Mouse (Mus musculus) forebrain, postnatal 0 days (tissue): ENCODE measurements around the gene Trmo. TPM values are rescaled to one million over a fixed set of nuclear protein-coding genes. Genes with fewer than 3 reads are reported as not detected.

Experiments
- ATAC-seq: fragments of 200-750 bp; cut with Nextera tagmentation; 2 replicates; pipeline ENCODE4 v1.8.0; 2017; ENCODE audit warnings: mild to moderate bottlenecking, moderate library complexity
- DNase-seq: peaks from one replicate; pipeline ENCODE4 v3.0.0-alpha.2; 2015
- H3K27ac ChIP-seq: fragments of 300-500 bp; sonication (generic); 2 replicates; pipeline ENCODE4 v1.5.1; 2014; ENCODE audit warnings: low read depth, mild to moderate bottlenecking, antibody characterized with exemption, low read length, moderate library complexity, mixed read lengths
- H3K27me3 ChIP-seq: fragments of 300-500 bp; sonication (generic); 2 replicates; pipeline ENCODE4 v1.6.1; 2014; ENCODE audit warnings: mild to moderate bottlenecking, low read length, mixed read lengths; ENCODE audit not compliant: insufficient read depth
- H3K36me3 ChIP-seq: fragments of 300-500 bp; sonication (generic); 2 replicates; pipeline ENCODE4 v1.6.1; 2014; ENCODE audit warnings: mild to moderate bottlenecking, moderate library complexity; ENCODE audit not compliant: insufficient read depth
- H3K4me1 ChIP-seq: fragments of 300-500 bp; sonication (generic); 2 replicates; pipeline ENCODE4 v1.6.1; 2014; ENCODE audit warnings: antibody characterized with exemption; ENCODE audit not compliant: insufficient read depth
- H3K4me2 ChIP-seq: fragments of 300-500 bp; sonication (generic); 2 replicates; pipeline ENCODE4 v1.6.1; 2014; ENCODE audit warnings: low read depth, mild to moderate bottlenecking, moderate library complexity
- H3K4me3 ChIP-seq: fragments of 300-500 bp; sonication (generic); 2 replicates; pipeline ENCODE4 v1.5.1; 2014; ENCODE audit warnings: low read depth, low read length, mixed read lengths
- H3K9ac ChIP-seq: fragments of 300-500 bp; sonication (generic); 2 replicates; pipeline ENCODE4 v1.6.1; 2014; ENCODE audit warnings: mild to moderate bottlenecking
- H3K9me3 ChIP-seq: fragments of 300-500 bp; sonication (generic); 2 replicates; pipeline ENCODE4 v1.6.1; 2016; ENCODE audit warnings: low read length
- CTCF ChIP-seq: sonication (generic); IDR thresholded peaks from 2 replicates; pipeline ENCODE4 v1.5.1; 2016; ENCODE audit warnings: antibody characterized with exemption, control low read depth, low read depth
- WGBS: fragments of 180-500 bp; shearing (Covaris S2); extraction: QIAGEN DNeasy Blood & Tissue Kit; methylation state at CpG from one replicate; pipeline ENCODE4 v1.1.7; 2014; 5-methylcytosine and 5-hydroxymethylcytosine counted together
- polyA plus RNA-seq: library from polyadenylated mRNA; unstranded; fragments of >200 nt; fragmentation: Nextera tagmentation; extraction: Ambion mirVana; gene quantifications from 2 replicates; pipeline ENCODE4 v1.2.1, GENCODE M21; 2015
- total RNA-seq: library from RNA; depleted of rRNA; stranded (reverse); fragments of >200 nt; gene quantifications from 2 replicates; pipeline ENCODE4 v1.2.3, GENCODE M21; 2014

Gene Trmo
- total and polyA plus RNA-seq, 2 experiments from 2014 or later: 6.5 to 9.0 TPM

GRCm38 (mm10) chr4:46345773-46346100, 43.5 kb downstream of the Trmo start:
- Histone ChIP-seq H3K4me3 (no peak overlapping the region), H3K9me3 (no peaks in the 10 kb centered on the region), H3K4me1 (no peaks in the 10 kb centered on the region), H3K27ac (no peak overlapping the region), H3K36me3 (no peaks in the 10 kb centered on the region), H3K4me2 (no peak overlapping the region), H3K9ac (no peak overlapping the region), H3K27me3 (peaks cover 92% of the 10 kb centered on the region)
- ATAC-seq (no peak), DNase-seq (no peak)
- no peak for TF ChIP-seq CTCF
- 18% methylated on average over 3 of the region's 3 CpGs for WGBS

- peak overlapping the region; percentile 42 for H3K4me3 ChIP-seq
- no peak for TF ChIP-seq CTCF
- 3% methylated on average over 66 of the region's 67 CpGs for WGBS
- H3K27ac ChIP-seq: no peak overlapping the region
- H3K9ac ChIP-seq: no peak overlapping the region
- ATAC-seq (no peak), DNase-seq (no peak)
- no peaks in the 10 kb centered on the region for H3K9me3 ChIP-seq
- no peaks in the 10 kb centered on the region for H3K4me1 ChIP-seq
- 0 out of 2 replicates have a peak overlapping the region, but pooled peaks have one; percentile 47 for H3K4me2 ChIP-seq
- no peaks in the 10 kb centered on the region for H3K36me3 ChIP-seq
- peaks cover 92% of the 10 kb centered on the region for H3K27me3 ChIP-seq
Observed at GRCm38 (mm10) chr4:46345056-46345772, 44.0 kb downstream of the Trmo start.

GRCm38 (mm10) chr4:46344288-46344687, 44.9 kb downstream of the Trmo start:
- peak; percentile 73 for ATAC-seq
- no peaks in the 10 kb centered on the region for H3K9me3 ChIP-seq
- peak overlapping the region; percentile 42 for H3K4me3 ChIP-seq
- under 1% methylated on average over 50 of the region's 51 CpGs for WGBS
- no peaks in the 10 kb centered on the region for H3K36me3 ChIP-seq
- H3K4me1 ChIP-seq: no peaks in the 10 kb centered on the region
- no peak overlapping the region for H3K27ac ChIP-seq
- H3K27me3 ChIP-seq: peaks cover 92% of the 10 kb centered on the region
- DNase-seq: peak; percentile 59
- TF ChIP-seq CTCF: peak; percentile 25; the same call in 1 of the 2 replicates
- H3K4me2 ChIP-seq: peak overlapping the region; percentile 47
- no peak overlapping the region for H3K9ac ChIP-seq

GRCm38 (mm10) chr4:46343596-46344260, 45.5 kb downstream of the Trmo start, which contains the start of gene Foxe1:
TSS of gene Foxe1 (plus strand) at chr4:46343609.
- H3K4me1 ChIP-seq: no peaks in the 10 kb centered on the region
- peak within 1 kb of the TSS; percentile 47 for H3K4me2 ChIP-seq
- H3K27ac ChIP-seq: no peak within 1 kb of the TSS
- DNase-seq (no peak), ATAC-seq (0 out of 2 replicates have a peak, but pooled peaks have one; percentile 8)
- peak within 1 kb of the TSS; percentile 42 for H3K4me3 ChIP-seq
- no peak for TF ChIP-seq CTCF
- no peaks in the 10 kb centered on the region for H3K9me3 ChIP-seq
- no peaks in the 10 kb centered on the region for H3K36me3 ChIP-seq
- H3K9ac ChIP-seq: no peak within 1 kb of the TSS
- H3K27me3 ChIP-seq: peaks cover 89% of the 10 kb centered on the region
- 6% methylated on average over 66 of the region's 70 CpGs for WGBS

GRCm38 (mm10) chr4:46342711-46343286, 46.4 kb downstream of the Trmo start:
- 0 out of 2 replicates have a peak, but pooled peaks have one; percentile 2 for TF ChIP-seq CTCF
- Histone ChIP-seq H3K27ac (no peak overlapping the region), H3K4me3 (no peak overlapping the region; the same call in 1 of the 2 replicates), H3K9ac (no peak overlapping the region), H3K9me3 (no peaks in the 10 kb centered on the region), H3K4me2 (0 out of 2 replicates have a peak overlapping the region, but pooled peaks have one; percentile 19), H3K4me1 (no peaks in the 10 kb centered on the region), H3K36me3 (no peaks in the 10 kb centered on the region), H3K27me3 (peaks cover 95% of the 10 kb centered on the region)
- WGBS: under 1% methylated on average over 28 of the region's 28 CpGs
- ATAC-seq (peak; percentile 47; the same call in 1 of the 2 replicates), DNase-seq (no peak)

- Histone ChIP-seq H3K4me2 (no peak overlapping the region), H3K4me1 (no peaks in the 10 kb centered on the region), H3K9me3 (no peaks in the 10 kb centered on the region), H3K27me3 (peaks cover 90% of the 10 kb centered on the region), H3K4me3 (no peak overlapping the region), H3K36me3 (no peaks in the 10 kb centered on the region), H3K9ac (no peak overlapping the region), H3K27ac (no peak overlapping the region)
- TF ChIP-seq CTCF: no peak
- DNase-seq: no peak
- 7% methylated on average over 22 of the region's 22 CpGs for WGBS
- ATAC-seq: no peak
Observed at GRCm38 (mm10) chr4:46341831-46342680, 47.2 kb downstream of the Trmo start.
